Mouse (Mus musculus): ENCODE measurements around the gene B430305J03Rik.

The B430305J03Rik gene

DNA sequence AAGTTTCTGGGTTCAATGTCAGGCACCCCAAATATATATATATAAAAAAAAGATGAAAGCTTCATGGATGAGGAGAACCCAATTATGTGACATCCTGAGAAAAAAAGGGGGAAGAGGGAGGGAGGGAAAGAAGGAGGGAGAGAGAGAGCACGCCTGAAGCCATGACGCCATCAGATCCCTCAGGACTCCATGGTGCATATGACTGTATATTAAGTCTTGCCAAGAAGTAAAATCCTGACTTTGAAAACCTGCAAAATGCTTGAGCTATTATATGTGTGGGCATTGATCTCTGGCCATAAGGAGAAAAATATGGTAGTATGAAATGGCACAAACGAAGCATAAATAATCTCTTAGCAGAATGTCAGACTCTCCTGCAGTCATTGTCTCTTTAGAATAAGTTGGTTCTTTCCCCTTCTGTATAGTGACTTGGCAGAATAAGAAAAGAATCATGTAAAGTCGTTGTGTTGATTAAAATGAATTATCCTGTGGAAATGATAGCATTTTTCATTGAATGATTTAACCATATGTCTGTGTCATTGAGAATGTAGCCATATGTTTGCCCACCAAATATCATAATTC is 17.6 kb downstream of the B430305J03Rik start:
- no peak for DNase-seq (ENCODE audit: low spot score)

DNA sequence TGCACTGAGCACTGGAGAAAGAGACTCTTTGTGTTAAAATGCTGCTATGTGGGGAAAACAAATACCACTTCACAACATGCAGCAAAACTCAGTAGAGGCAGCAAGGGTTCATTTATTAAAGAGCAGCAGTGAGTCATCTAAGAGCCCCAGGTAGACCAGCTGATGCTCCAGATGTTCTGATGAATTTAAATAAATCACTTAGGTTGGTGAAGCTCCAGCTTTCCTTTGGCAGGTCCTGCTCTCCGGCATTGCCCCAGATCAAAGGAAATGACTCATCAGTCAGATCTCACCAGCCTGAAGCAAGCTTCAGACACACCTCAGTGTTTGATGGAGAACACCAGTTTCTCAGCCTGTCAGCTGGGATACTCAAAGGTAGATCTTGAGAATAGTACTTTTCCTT is 20.1 kb downstream of the B430305J03Rik start:
- no peak for DNase-seq (ENCODE audit: low spot score)

GRCm38 (mm10) chr3:61344031-61344430 is 21.7 kb downstream of the B430305J03Rik start:
- DNase-seq (ENCODE audit: low spot score), result no peak

DNA sequence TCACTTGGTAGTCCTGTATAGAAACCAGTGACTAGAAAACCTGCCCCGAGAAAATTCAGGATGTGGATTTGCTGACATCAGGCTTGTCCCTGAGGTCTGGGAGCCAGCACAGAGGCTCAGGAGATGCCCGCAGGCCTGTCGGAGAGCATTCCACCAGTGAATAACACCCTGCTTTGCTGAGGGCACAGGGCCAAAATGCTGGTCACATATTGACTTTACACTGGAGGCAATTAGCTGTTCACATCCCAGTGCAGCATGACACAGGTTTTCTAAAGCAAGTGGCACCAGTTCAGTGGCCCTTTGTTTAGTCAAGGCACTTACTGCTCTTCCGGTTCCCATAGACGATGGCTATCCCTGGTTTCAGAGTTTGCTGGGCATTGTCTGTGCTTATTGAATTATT is 25.4 kb downstream of the B430305J03Rik start:
- DNase-seq (ENCODE audit: low spot score), result no peak

DNA sequence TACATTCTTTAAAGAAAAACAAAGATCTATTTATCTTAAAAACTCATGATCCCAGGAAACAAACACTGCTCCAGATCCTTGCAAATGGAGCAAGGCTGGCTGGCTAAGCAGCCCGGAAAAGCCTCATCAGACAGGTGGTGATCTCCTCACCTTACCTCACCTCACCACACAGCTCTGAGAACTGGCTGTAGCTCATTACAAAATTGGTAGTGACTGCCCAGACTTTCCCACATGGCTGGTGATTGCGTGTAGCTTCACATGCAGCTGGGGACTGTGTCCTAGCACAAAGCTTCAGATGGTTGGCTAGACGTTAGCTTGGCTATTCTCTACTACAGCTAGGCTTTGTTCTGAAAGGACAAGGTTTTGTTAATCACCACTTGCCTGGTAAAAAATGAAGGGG is 28.5 kb downstream of the B430305J03Rik start:
- DNase-seq (ENCODE audit: low spot score), result no peak

DNA sequence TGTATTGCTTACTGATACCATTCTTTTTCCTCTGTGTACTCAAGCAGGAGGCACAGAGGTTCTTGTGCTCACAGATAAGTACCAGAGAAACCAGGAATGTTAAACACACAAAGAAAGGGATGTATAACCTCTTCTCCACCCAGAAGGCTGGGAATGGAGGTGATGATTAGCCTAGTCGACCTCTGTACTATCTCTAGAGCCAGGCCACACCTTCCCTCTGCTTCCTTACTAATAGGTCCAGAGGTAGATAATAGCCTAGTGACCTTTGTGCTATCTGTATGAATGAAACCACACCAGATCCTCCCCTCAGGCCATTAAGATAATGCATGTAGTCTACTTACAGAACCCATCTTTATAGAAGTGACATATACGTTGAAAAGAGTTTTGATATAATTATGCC is 29.5 kb downstream of the B430305J03Rik start:
- DNase-seq (ENCODE audit: low spot score), result no peak

- no peak for DNase-seq (ENCODE audit: low spot score)
Observed at GRCm38 (mm10) chr3:61321632-61322031, 44.1 kb downstream of the B430305J03Rik start.

- no peak for DNase-seq (ENCODE audit: low spot score)
Observed at GRCm38 (mm10) chr3:61320031-61320430, 45.7 kb downstream of the B430305J03Rik start.

- no peak for DNase-seq (ENCODE audit: low spot score)
Observed at GRCm38 (mm10) chr3:61315002-61315401, 50.7 kb downstream of the B430305J03Rik start.

All from testis, postnatal 10 days (tissue).